Mouse (Mus musculus): ENCODE data around the gene Rbfox1. TPM values are rescaled to one million over a fixed set of nuclear protein-coding genes. Genes with fewer than 3 reads are reported as not detected.

The Rbfox1 gene
- polyA plus RNA-seq, 1 experiment, result 0.22 TPM

DNA sequence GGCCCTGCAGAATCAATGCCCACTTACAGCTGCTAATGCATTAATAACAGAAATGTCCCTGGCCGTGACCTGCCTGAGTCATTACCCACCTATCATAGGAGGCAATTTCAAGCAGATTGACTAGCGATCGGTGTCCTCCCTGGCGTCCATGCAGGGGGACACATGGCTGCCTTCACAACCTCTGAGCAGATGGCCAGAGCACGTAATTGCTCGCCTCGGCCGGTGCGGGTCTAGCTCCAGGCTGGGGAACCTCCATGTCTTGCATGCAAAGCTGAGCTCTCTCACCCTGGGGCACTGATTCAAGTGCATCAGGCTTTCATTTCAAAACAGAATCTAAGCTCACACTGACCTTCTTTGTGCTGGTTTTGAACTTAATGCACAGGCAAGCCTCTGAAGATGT is 295.7 kb downstream of the Rbfox1 start:
- Histone ChIP-seq H3K27me3 (ENCODE audit: control insufficient read depth, insufficient read depth, insufficient read length) (no peaks in the 10 kb centered on the region), H3K79me2 (ENCODE audit: control insufficient read depth, insufficient read depth) (no peaks in the 10 kb centered on the region), H3K79me3 (ENCODE audit: low read depth) (no peaks in the 10 kb centered on the region), H3ac (ENCODE audit: control insufficient read depth, insufficient read length, low read depth) (no peak overlapping the region), H3K36me3 (ENCODE audit: control insufficient read depth, insufficient read depth) (no peaks in the 10 kb centered on the region), H3K4me3 (ENCODE audit: insufficient read depth, poor library complexity, severe bottlenecking) (no peak overlapping the region)
- no peak for TF ChIP-seq MYOD1 (IDR thresholded peaks at IDR 0.05; ENCODE audit: control insufficient read depth, insufficient read length, low read depth)
- no peak for TF ChIP-seq CEBPB (IDR thresholded peaks at IDR 0.05; ENCODE audit: low read depth)
- TF ChIP-seq MYOG (IDR thresholded peaks at IDR 0.05; ENCODE audit: control insufficient read depth, extremely low read depth, insufficient read length), result no peak
- no peak for TF ChIP-seq MAX (IDR thresholded peaks at IDR 0.05)
- TF ChIP-seq FOSL1 (IDR thresholded peaks at IDR 0.05; ENCODE audit: insufficient read depth, low read length, poor library complexity, severe bottlenecking), result no peak
- TF ChIP-seq CTCF (IDR thresholded peaks at IDR 0.05; ENCODE audit: control insufficient read depth, insufficient read depth, insufficient read length), result no peak
- no peak for TF ChIP-seq USF1 (IDR thresholded peaks at IDR 0.05; ENCODE audit: low read depth)

DNA sequence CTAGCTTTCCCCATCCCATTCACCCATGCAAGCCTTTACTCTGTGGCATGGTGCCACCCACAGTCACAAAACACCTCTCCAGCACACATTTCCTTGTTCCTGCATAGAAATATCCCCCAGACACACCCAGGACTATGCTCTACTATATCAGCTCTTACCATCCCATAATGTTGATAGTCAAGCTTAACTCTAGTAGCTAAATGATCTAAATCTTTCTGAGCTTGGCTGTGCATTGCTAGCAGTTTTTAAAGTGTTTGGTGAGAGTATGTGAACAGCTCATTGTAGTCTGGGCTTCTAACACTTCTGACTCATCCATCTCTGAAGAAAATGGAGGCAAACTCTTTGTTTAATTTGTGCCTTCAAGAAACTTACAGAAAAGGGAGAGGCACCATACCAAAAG is 297.2 kb downstream of the Rbfox1 start:
- no peaks in the 10 kb centered on the region for H3K79me3 ChIP-seq (ENCODE audit: low read depth)
- no peak overlapping the region for H3ac ChIP-seq (ENCODE audit: control insufficient read depth, insufficient read length, low read depth)
- no peak overlapping the region for H3K4me3 ChIP-seq (ENCODE audit: insufficient read depth, poor library complexity, severe bottlenecking)
- no peak for TF ChIP-seq CEBPB (IDR thresholded peaks at IDR 0.05; ENCODE audit: low read depth)
- TF ChIP-seq FOSL1 (IDR thresholded peaks at IDR 0.05; ENCODE audit: insufficient read depth, low read length, poor library complexity, severe bottlenecking), result no peak
- TF ChIP-seq CTCF (IDR thresholded peaks at IDR 0.05; ENCODE audit: control insufficient read depth, insufficient read depth, insufficient read length), result no peak
- no peak for TF ChIP-seq MYOD1 (IDR thresholded peaks at IDR 0.05; ENCODE audit: control insufficient read depth, insufficient read length, low read depth)
- TF ChIP-seq MAX (IDR thresholded peaks at IDR 0.05), result no peak
- TF ChIP-seq MYOG (IDR thresholded peaks at IDR 0.05; ENCODE audit: control insufficient read depth, extremely low read depth, insufficient read length), result no peak
- no peak for TF ChIP-seq USF1 (IDR thresholded peaks at IDR 0.05; ENCODE audit: low read depth)
- no peaks in the 10 kb centered on the region for H3K79me2 ChIP-seq (ENCODE audit: control insufficient read depth, insufficient read depth)
- H3K36me3 ChIP-seq (ENCODE audit: control insufficient read depth, insufficient read depth), result no peaks in the 10 kb centered on the region
- H3K27me3 ChIP-seq (ENCODE audit: control insufficient read depth, insufficient read depth, insufficient read length), result no peaks in the 10 kb centered on the region

DNA sequence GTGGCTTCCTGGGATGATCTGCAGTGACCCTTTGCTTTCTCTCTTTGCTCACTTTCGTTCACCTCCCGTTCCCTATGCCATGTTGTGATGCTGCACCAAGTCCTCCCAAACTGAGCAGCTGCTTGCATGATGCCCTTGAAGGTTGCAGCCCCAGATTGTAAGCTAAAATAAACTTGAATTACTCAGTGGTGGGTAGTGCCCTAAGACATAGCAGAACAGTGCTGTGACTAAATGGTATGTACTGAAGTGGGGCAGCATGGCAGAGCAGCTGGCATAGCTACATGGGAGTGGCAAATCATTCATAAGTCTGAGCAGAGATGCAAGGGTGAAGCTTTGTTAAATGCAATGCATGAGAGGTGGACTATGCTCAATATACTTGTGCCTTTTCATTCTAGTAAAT is 307.2 kb downstream of the Rbfox1 start:
- no peaks in the 10 kb centered on the region for H3K27me3 ChIP-seq (ENCODE audit: control insufficient read depth, insufficient read depth, insufficient read length)
- H3K36me3 ChIP-seq (ENCODE audit: control insufficient read depth, insufficient read depth), result no peaks in the 10 kb centered on the region
- H3K4me3 ChIP-seq (ENCODE audit: insufficient read depth, poor library complexity, severe bottlenecking), result no peak overlapping the region
- TF ChIP-seq CTCF (IDR thresholded peaks at IDR 0.05; ENCODE audit: control insufficient read depth, insufficient read depth, insufficient read length) (no peak), MAX (IDR thresholded peaks at IDR 0.05) (no peak), CEBPB (IDR thresholded peaks at IDR 0.05; ENCODE audit: low read depth) (no peak), USF1 (IDR thresholded peaks at IDR 0.05; ENCODE audit: low read depth) (no peak), MYOD1 (IDR thresholded peaks at IDR 0.05; ENCODE audit: control insufficient read depth, insufficient read length, low read depth) (no peak), FOSL1 (IDR thresholded peaks at IDR 0.05; ENCODE audit: insufficient read depth, low read length, poor library complexity, severe bottlenecking) (no peak), MYOG (IDR thresholded peaks at IDR 0.05; ENCODE audit: control insufficient read depth, extremely low read depth, insufficient read length) (no peak)
- no peak overlapping the region for H3ac ChIP-seq (ENCODE audit: control insufficient read depth, insufficient read length, low read depth)
- no peaks in the 10 kb centered on the region for H3K79me2 ChIP-seq (ENCODE audit: control insufficient read depth, insufficient read depth)
- H3K79me3 ChIP-seq (ENCODE audit: low read depth), result no peaks in the 10 kb centered on the region

DNA sequence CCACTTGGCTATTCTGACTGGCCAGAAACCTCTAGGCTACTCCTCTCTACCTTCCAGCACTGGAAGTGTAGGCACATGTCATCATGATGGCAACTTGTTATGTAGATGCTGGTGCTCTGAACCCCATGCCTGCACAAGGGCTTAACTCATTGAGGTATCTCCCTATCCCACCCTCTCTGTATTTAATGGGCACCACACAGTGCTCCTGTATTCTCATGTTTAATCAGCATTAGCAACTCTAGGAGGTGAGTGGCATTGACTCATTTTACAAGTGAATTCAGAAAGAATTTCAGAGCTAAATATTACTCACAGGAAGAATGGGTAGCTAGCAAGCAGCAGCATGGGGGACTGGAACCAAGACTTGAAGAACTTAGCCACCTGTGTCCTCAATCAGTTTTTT is 321.3 kb downstream of the Rbfox1 start:
- H3K4me3 ChIP-seq (ENCODE audit: insufficient read depth, poor library complexity, severe bottlenecking), result no peak overlapping the region
- no peaks in the 10 kb centered on the region for H3K27me3 ChIP-seq (ENCODE audit: control insufficient read depth, insufficient read depth, insufficient read length)
- no peak overlapping the region for H3ac ChIP-seq (ENCODE audit: control insufficient read depth, insufficient read length, low read depth)
- H3K36me3 ChIP-seq (ENCODE audit: control insufficient read depth, insufficient read depth), result no peaks in the 10 kb centered on the region
- no peaks in the 10 kb centered on the region for H3K79me3 ChIP-seq (ENCODE audit: low read depth)
- no peak for TF ChIP-seq MYOD1 (IDR thresholded peaks at IDR 0.05; ENCODE audit: control insufficient read depth, insufficient read length, low read depth)
- no peak for TF ChIP-seq CTCF (IDR thresholded peaks at IDR 0.05; ENCODE audit: control insufficient read depth, insufficient read depth, insufficient read length)
- no peak for TF ChIP-seq FOSL1 (IDR thresholded peaks at IDR 0.05; ENCODE audit: insufficient read depth, low read length, poor library complexity, severe bottlenecking)
- no peak for TF ChIP-seq MYOG (IDR thresholded peaks at IDR 0.05; ENCODE audit: control insufficient read depth, extremely low read depth, insufficient read length)
- no peak for TF ChIP-seq CEBPB (IDR thresholded peaks at IDR 0.05; ENCODE audit: low read depth)
- no peak for TF ChIP-seq MAX (IDR thresholded peaks at IDR 0.05)
- TF ChIP-seq USF1 (IDR thresholded peaks at IDR 0.05; ENCODE audit: low read depth), result no peak
- H3K79me2 ChIP-seq (ENCODE audit: control insufficient read depth, insufficient read depth), result no peaks in the 10 kb centered on the region

DNA sequence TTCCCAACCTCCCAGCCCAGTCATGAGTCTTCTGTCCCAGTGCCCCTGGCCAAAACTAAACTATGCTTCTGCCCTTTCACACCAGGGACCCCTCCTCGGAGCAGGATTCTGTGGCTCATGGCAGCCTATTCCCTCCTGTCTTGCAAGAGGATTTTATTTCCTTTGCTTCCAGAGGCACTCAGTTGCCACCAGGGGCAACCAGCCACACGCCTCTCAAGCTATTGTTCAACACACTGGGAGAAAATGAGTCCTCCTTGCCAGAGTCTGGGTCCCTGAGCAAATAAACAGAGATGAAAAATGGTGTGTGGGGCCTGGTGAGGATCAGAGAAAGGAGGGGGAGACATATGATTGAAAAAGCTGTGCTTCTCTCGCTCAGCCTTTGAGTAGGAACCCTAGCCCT is 327.8 kb downstream of the Rbfox1 start:
- Histone ChIP-seq H3K4me3 (ENCODE audit: insufficient read depth, poor library complexity, severe bottlenecking) (no peak overlapping the region), H3K36me3 (ENCODE audit: control insufficient read depth, insufficient read depth) (no peaks in the 10 kb centered on the region)
- TF ChIP-seq FOSL1 (IDR thresholded peaks at IDR 0.05; ENCODE audit: insufficient read depth, low read length, poor library complexity, severe bottlenecking) (no peak), CTCF (IDR thresholded peaks at IDR 0.05; ENCODE audit: control insufficient read depth, insufficient read depth, insufficient read length) (no peak), MYOD1 (IDR thresholded peaks at IDR 0.05; ENCODE audit: control insufficient read depth, insufficient read length, low read depth) (no peak), MAX (IDR thresholded peaks at IDR 0.05) (no peak)

DNA sequence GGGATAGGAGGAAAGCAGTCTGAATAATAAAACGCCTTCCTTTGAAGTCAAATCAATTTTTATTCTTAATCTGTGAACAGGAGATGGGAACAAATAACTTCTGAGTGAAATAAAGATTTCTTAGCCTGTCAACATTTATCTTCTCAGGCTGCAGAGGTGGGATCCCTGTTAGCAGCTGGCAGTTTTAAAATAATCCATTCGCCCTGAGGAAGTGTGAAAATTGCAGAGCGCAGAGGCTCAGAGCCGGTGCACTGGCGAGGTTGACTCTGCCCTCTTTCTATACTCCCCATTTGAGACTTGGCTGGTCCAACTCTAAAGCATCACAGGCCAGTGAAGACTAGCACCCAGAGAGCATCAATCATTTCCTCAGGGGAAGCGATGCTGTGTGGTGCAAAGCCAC is 342.3 kb downstream of the Rbfox1 start:
- TF ChIP-seq MYOD1 (IDR thresholded peaks at IDR 0.05; ENCODE audit: control insufficient read depth, insufficient read length, low read depth) (no peak), MYOG (IDR thresholded peaks at IDR 0.05; ENCODE audit: control insufficient read depth, extremely low read depth, insufficient read length) (no peak), CTCF (IDR thresholded peaks at IDR 0.05; ENCODE audit: control insufficient read depth, insufficient read depth, insufficient read length) (no peak), FOSL1 (IDR thresholded peaks at IDR 0.05; ENCODE audit: insufficient read depth, low read length, poor library complexity, severe bottlenecking) (no peak), MAX (IDR thresholded peaks at IDR 0.05) (no peak), USF1 (IDR thresholded peaks at IDR 0.05; ENCODE audit: low read depth) (no peak), CEBPB (IDR thresholded peaks at IDR 0.05; ENCODE audit: low read depth) (no peak)
- Histone ChIP-seq H3K4me3 (ENCODE audit: insufficient read depth, poor library complexity, severe bottlenecking) (no peak overlapping the region), H3K27me3 (ENCODE audit: control insufficient read depth, insufficient read depth, insufficient read length) (no peaks in the 10 kb centered on the region), H3K36me3 (ENCODE audit: control insufficient read depth, insufficient read depth) (no peaks in the 10 kb centered on the region), H3K79me2 (ENCODE audit: control insufficient read depth, insufficient read depth) (no peaks in the 10 kb centered on the region), H3ac (ENCODE audit: control insufficient read depth, insufficient read length, low read depth) (no peak overlapping the region), H3K79me3 (ENCODE audit: low read depth) (no peaks in the 10 kb centered on the region)

More for the DNA sequence above, 327.8 kb downstream of the Rbfox1 start:
- no peak overlapping the region for H3ac ChIP-seq (ENCODE audit: control insufficient read depth, insufficient read length, low read depth)
- H3K27me3 ChIP-seq (ENCODE audit: control insufficient read depth, insufficient read depth, insufficient read length), result no peaks in the 10 kb centered on the region
- H3K79me2 ChIP-seq (ENCODE audit: control insufficient read depth, insufficient read depth), result no peaks in the 10 kb centered on the region
- no peaks in the 10 kb centered on the region for H3K79me3 ChIP-seq (ENCODE audit: low read depth)

All from C2C12 (cell line).